Mouse (Mus musculus) cortical plate, adult 2 months (tissue): ENCODE data around the gene Mtmr4. TPM values are rescaled to one million over a fixed set of nuclear protein-coding genes. Genes with fewer than 3 reads are reported as not detected.

Experiments
- H3K27ac ChIP-seq: fragments of 200-500 bp; 2 replicates; pipeline ENCODE4 v1.5.1; 2012; ENCODE audit warnings: low read length, control low read depth, inconsistent platforms; ENCODE audit not compliant: insufficient read depth
- H3K4me1 ChIP-seq: fragments of 200-500 bp; 2 replicates; pipeline ENCODE4 v1.6.1; 2011; ENCODE audit warnings: low read length; ENCODE audit not compliant: control insufficient read depth, insufficient read depth
- H3K4me3 ChIP-seq: fragments of 200-500 bp; 2 replicates; pipeline ENCODE4 v1.5.1; 2011; ENCODE audit warnings: mild to moderate bottlenecking, low read length, control low read depth; ENCODE audit not compliant: insufficient read depth
- CTCF ChIP-seq: fragments of 200-500 bp; IDR thresholded peaks from 2 replicates; pipeline ENCODE4 v1.5.1; 2011; ENCODE audit warnings: mild to moderate bottlenecking, control low read depth, low read length; ENCODE audit not compliant: insufficient read depth; ENCODE audit errors: extremely low read depth
- POLR2A ChIP-seq: fragments of 200-500 bp; IDR thresholded peaks from 2 replicates; pipeline ENCODE4 v1.6.1; 2011; ENCODE audit warnings: mild to moderate bottlenecking, low read length, control low read depth; ENCODE audit not compliant: insufficient read depth; ENCODE audit errors: extremely low read depth
- polyA plus RNA-seq: library from polyadenylated mRNA; depleted of rRNA; stranded (reverse); fragments of >200 nt; gene quantifications from 2 replicates; pipeline ENCODE4 v1.2.3, GENCODE M21; 2012; rRNA removed

The Mtmr4 gene
- polyA plus RNA-seq, 1 experiment = 46.0 TPM

- H3K4me3 ChIP-seq = peak overlapping the region; percentile 26
- no peak for TF ChIP-seq CTCF
- no peak for TF ChIP-seq POLR2A
- H3K4me1 ChIP-seq = no peaks in the 10 kb centered on the region
- peak overlapping the region; percentile 61; the same call in 1 of the 2 replicates for H3K27ac ChIP-seq
These were observed 47.2 kb downstream of the Mtmr4 start for GRCm38 (mm10) chr11:87639206-87639605.

GRCm38 (mm10) chr11:87642865-87643264, 50.9 kb downstream of the Mtmr4 start:
- H3K4me3 ChIP-seq = no peak overlapping the region
- H3K27ac ChIP-seq = no peak overlapping the region
- H3K4me1 ChIP-seq = no peaks in the 10 kb centered on the region
- TF ChIP-seq CTCF (no peak), POLR2A (no peak)

- Histone ChIP-seq H3K4me1 (no peaks in the 10 kb centered on the region), H3K4me3 (no peak overlapping the region), H3K27ac (no peak overlapping the region)
- TF ChIP-seq CTCF (no peak), POLR2A (no peak)
These were observed 62.7 kb downstream of the Mtmr4 start for GRCm38 (mm10) chr11:87654693-87655092.

- Histone ChIP-seq H3K4me3 (no peak overlapping the region), H3K4me1 (no peaks in the 10 kb centered on the region), H3K27ac (no peak overlapping the region)
- TF ChIP-seq POLR2A (no peak), CTCF (no peak)
These were observed 67.3 kb downstream of the Mtmr4 start for GRCm38 (mm10) chr11:87659216-87659615.

GRCm38 (mm10) chr11:87662407-87662806, 70.4 kb downstream of the Mtmr4 start, which contains the start of gene Rnf43:
Gene Rnf43 (plus strand): TSS chr11:87662722.
- Histone ChIP-seq H3K4me1 (no peaks in the 10 kb centered on the region), H3K27ac (no peak within 1 kb of the TSS), H3K4me3 (peak within 1 kb of the TSS; percentile 36)
- TF ChIP-seq POLR2A = 0 out of 2 replicates have a peak, but pooled peaks have one; percentile 35
- peak; percentile 86 for TF ChIP-seq CTCF

- H3K27ac ChIP-seq = no peak overlapping the region
- no peaks in the 10 kb centered on the region for H3K4me1 ChIP-seq
- peak overlapping the region; percentile 36 for H3K4me3 ChIP-seq
- TF ChIP-seq POLR2A (no peak), CTCF (no peak)
These were observed 70.9 kb downstream of the Mtmr4 start for GRCm38 (mm10) chr11:87662822-87663221.

- H3K4me1 ChIP-seq = no peaks in the 10 kb centered on the region
- TF ChIP-seq CTCF = no peak
- no peak for TF ChIP-seq POLR2A
- H3K4me3 ChIP-seq = peak overlapping the region; percentile 43
These were observed 72.0 kb downstream of the Mtmr4 start for GRCm38 (mm10) chr11:87663948-87664347.

GRCm38 (mm10) chr11:87664521-87664920, 72.6 kb downstream of the Mtmr4 start:
- H3K4me3 ChIP-seq = peak overlapping the region; percentile 43
- TF ChIP-seq CTCF = no peak
- no peak for TF ChIP-seq POLR2A
- H3K4me1 ChIP-seq = no peaks in the 10 kb centered on the region
- H3K27ac ChIP-seq = peak overlapping the region; percentile 64; the same call in 1 of the 2 replicates

More at GRCm38 (mm10) chr11:87663948-87664347, 72.0 kb downstream of the Mtmr4 start:
- H3K27ac ChIP-seq = no peak overlapping the region; the same call in 1 of the 2 replicates

GRCm38 (mm10) chr11:87665224-87665623, 73.3 kb downstream of the Mtmr4 start:
- H3K4me1 ChIP-seq = no peaks in the 10 kb centered on the region
- TF ChIP-seq POLR2A (no peak), CTCF (no peak)
- no peak overlapping the region for H3K4me3 ChIP-seq
- no peak overlapping the region for H3K27ac ChIP-seq

- no peak for TF ChIP-seq POLR2A
- no peak for TF ChIP-seq CTCF
- Histone ChIP-seq H3K4me1 (no peaks in the 10 kb centered on the region), H3K27ac (no peak overlapping the region), H3K4me3 (no peak overlapping the region)
These were observed 73.7 kb downstream of the Mtmr4 start for GRCm38 (mm10) chr11:87665658-87666057.

Other genes starting within 250 kb of the Mtmr4 start
- 63.1 and 76.8 TPM in 2 replicates for gene Ppm1e, start 233.1 kb upstream of the Mtmr4 start, polyA plus RNA-seq
- 3.0 and 3.3 TPM in 2 replicates for gene Rad51c, start 187.2 kb upstream of the Mtmr4 start, polyA plus RNA-seq
- gene Tex14, start 187.1 kb upstream of the Mtmr4 start, polyA plus RNA-seq = 0.26 and 0.48 TPM in 2 replicates
- gene Gm11492, start 25.5 kb upstream of the Mtmr4 start, polyA plus RNA-seq = 0.06 and 0.13 TPM in 2 replicates
- gene Sept4, start 23.3 kb upstream of the Mtmr4 start, polyA plus RNA-seq = 424 and 429 TPM in 2 replicates
- gene Hsf5, start 25.0 kb downstream of the Mtmr4 start, polyA plus RNA-seq = 0.40 and 0.42 TPM in 2 replicates
- gene Rnf43, start 70.6 kb downstream of the Mtmr4 start, polyA plus RNA-seq = 1.9 and 2.1 TPM in 2 replicates
- 153 and 154 TPM in 2 replicates for gene Supt4a, start 145.4 kb downstream of the Mtmr4 start, polyA plus RNA-seq
- 269 and 297 TPM in 2 replicates for gene Tspoap1, start 168.4 kb downstream of the Mtmr4 start, polyA plus RNA-seq
- gene Mpo, start 201.4 kb downstream of the Mtmr4 start, polyA plus RNA-seq = 0.06 TPM in 1 of 2 replicates, not detected in the other
- gene Lpo, start 236.1 kb downstream of the Mtmr4 start, polyA plus RNA-seq = 0.72 and 2.4 TPM in 2 replicates